Mouse (Mus musculus) stomach, embryonic 15.5 days (tissue): Measurements from ENCODE around the gene Gast. TPM values are rescaled to one million over a fixed set of nuclear protein-coding genes. Genes with fewer than 3 reads are reported as not detected.
A peak's percentile ranks its signal among the peaks of the same experiment; 100 is the strongest.

Source experiments
- ATAC-seq: fragments of 200-750 bp; cut with Nextera tagmentation; 2 replicates; pipeline ENCODE4 v1.8.0; 2017; ENCODE audit warnings: low read depth, moderate number of reproducible peaks, moderate TSS enrichment; ENCODE audit not compliant: insufficient read depth, low FRiP score
- H3K27ac ChIP-seq: fragments of 300-500 bp; sonication (generic); 2 replicates; pipeline ENCODE4 v1.5.1; 2015; ENCODE audit warnings: mild to moderate bottlenecking, inconsistent platforms
- H3K27me3 ChIP-seq: fragments of 300-500 bp; sonication (generic); replicated peaks from 2 replicates; pipeline ENCODE4 v1.6.1; 2015; ENCODE audit warnings: inconsistent platforms
- H3K36me3 ChIP-seq: fragments of 300-500 bp; sonication (generic); 2 replicates; pipeline ENCODE4 v1.6.1; 2015; ENCODE audit warnings: inconsistent platforms
- H3K4me1 ChIP-seq: fragments of 300-500 bp; sonication (generic); 2 replicates; pipeline ENCODE4 v1.6.1; 2015; ENCODE audit warnings: inconsistent platforms
- H3K4me2 ChIP-seq: fragments of 300-500 bp; sonication (generic); 2 replicates; pipeline ENCODE4 v1.6.1; 2015; ENCODE audit warnings: mild to moderate bottlenecking, inconsistent platforms
- H3K4me3 ChIP-seq: fragments of 300-500 bp; sonication (generic); replicated peaks from 2 replicates; pipeline ENCODE4 v1.5.1; 2015; ENCODE audit warnings: inconsistent platforms
- H3K9ac ChIP-seq: fragments of 300-500 bp; sonication (generic); 2 replicates; pipeline ENCODE4 v1.6.1; 2015; ENCODE audit warnings: inconsistent platforms
- H3K9me3 ChIP-seq: fragments of 300-500 bp; sonication (generic); 2 replicates; pipeline ENCODE4 v1.6.1; 2016; ENCODE audit warnings: inconsistent platforms
- WGBS: fragments of 180-500 bp; shearing (Covaris S2); methylation state at CpG from one replicate; pipeline ENCODE4 v1.1.7; 2015; 5-methylcytosine and 5-hydroxymethylcytosine counted together
- polyA plus RNA-seq: library from polyadenylated mRNA; unstranded; fragments of >200 nt; fragmentation: Nextera tagmentation; extraction: Ambion mirVana; gene quantifications from 2 replicates; pipeline ENCODE4 v1.2.1, GENCODE M21; 2015

Gast gene
- 15.1 and 16.3 TPM in 2 replicates for polyA plus RNA-seq

GRCm38 (mm10) chr11:100333944-100334457 lies at the start of gene Gast:
Gene Gast, plus strand, starts transcription at chr11:100334407.
- Histone ChIP-seq H3K4me2 (no peak within 1 kb of the TSS), H3K9me3 (no peaks in the 10 kb centered on the region), H3K4me3 (no peak within 1 kb of the TSS), H3K27ac (no peak within 1 kb of the TSS), H3K9ac (no peak within 1 kb of the TSS), H3K4me1 (peaks cover 4% of the 10 kb centered on the region; the same call in 1 of the 2 replicates), H3K36me3 (no peaks in the 10 kb centered on the region), H3K27me3 (no peaks in the 10 kb centered on the region)
- ATAC-seq = no peak
- 68% methylated on average over 6 of the region's 6 CpGs for WGBS

- 77% methylated on average over 4 of the region's 4 CpGs for WGBS
- no peaks in the 10 kb centered on the region for H3K36me3 ChIP-seq
- no peak for ATAC-seq
- H3K4me3 ChIP-seq = no peak overlapping the region
- peak overlapping the region; percentile 93 for H3K27ac ChIP-seq
- H3K27me3 ChIP-seq = no peaks in the 10 kb centered on the region
- no peak overlapping the region for H3K4me2 ChIP-seq
- H3K9ac ChIP-seq = no peak overlapping the region
- no peaks in the 10 kb centered on the region for H3K9me3 ChIP-seq
- H3K4me1 ChIP-seq = peaks cover 23% of the 10 kb centered on the region
Measured at GRCm38 (mm10) chr11:100284988-100285387, 49.2 kb upstream of the Gast start.

GRCm38 (mm10) chr11:100287024-100287423 lies 47.2 kb upstream of the Gast start:
- 36% methylated on average over 10 of the region's 10 CpGs for WGBS
- Histone ChIP-seq H3K9ac (no peak overlapping the region), H3K9me3 (no peaks in the 10 kb centered on the region), H3K4me1 (peaks cover 30% of the 10 kb centered on the region), H3K27me3 (no peaks in the 10 kb centered on the region), H3K4me3 (no peak overlapping the region), H3K4me2 (no peak overlapping the region), H3K36me3 (no peaks in the 10 kb centered on the region), H3K27ac (peak overlapping the region; percentile 93)
- peak; percentile 88 for ATAC-seq

GRCm38 (mm10) chr11:100288942-100289341 lies 45.3 kb upstream of the Gast start:
- Histone ChIP-seq H3K27ac (peak overlapping the region; percentile 93), H3K27me3 (no peaks in the 10 kb centered on the region), H3K36me3 (no peaks in the 10 kb centered on the region), H3K4me3 (no peak overlapping the region), H3K9ac (no peak overlapping the region), H3K4me1 (peaks cover 30% of the 10 kb centered on the region), H3K9me3 (no peaks in the 10 kb centered on the region), H3K4me2 (no peak overlapping the region)
- peak; percentile 33 for ATAC-seq
- 53% methylated on average over 6 of the region's 6 CpGs for WGBS

GRCm38 (mm10) chr11:100290235-100290634 lies 44.0 kb upstream of the Gast start:
- H3K4me1 ChIP-seq = peaks cover 30% of the 10 kb centered on the region
- H3K27ac ChIP-seq = peak overlapping the region; percentile 93
- WGBS = 29% methylated on average over 5 of the region's 5 CpGs
- no peaks in the 10 kb centered on the region for H3K27me3 ChIP-seq
- H3K9ac ChIP-seq = no peak overlapping the region
- H3K9me3 ChIP-seq = no peaks in the 10 kb centered on the region
- no peak overlapping the region for H3K4me3 ChIP-seq
- no peak overlapping the region for H3K4me2 ChIP-seq
- no peaks in the 10 kb centered on the region for H3K36me3 ChIP-seq
- no peak for ATAC-seq

- Histone ChIP-seq H3K4me1 (peaks cover 21% of the 10 kb centered on the region), H3K27ac (no peak overlapping the region), H3K4me2 (no peak overlapping the region), H3K9ac (no peak overlapping the region), H3K4me3 (no peak overlapping the region), H3K27me3 (no peaks in the 10 kb centered on the region), H3K36me3 (no peaks in the 10 kb centered on the region), H3K9me3 (no peaks in the 10 kb centered on the region)
- no peak for ATAC-seq
- 65% methylated on average over 6 of the region's 6 CpGs for WGBS
Measured at GRCm38 (mm10) chr11:100292884-100293283, 41.3 kb upstream of the Gast start.

DNA sequence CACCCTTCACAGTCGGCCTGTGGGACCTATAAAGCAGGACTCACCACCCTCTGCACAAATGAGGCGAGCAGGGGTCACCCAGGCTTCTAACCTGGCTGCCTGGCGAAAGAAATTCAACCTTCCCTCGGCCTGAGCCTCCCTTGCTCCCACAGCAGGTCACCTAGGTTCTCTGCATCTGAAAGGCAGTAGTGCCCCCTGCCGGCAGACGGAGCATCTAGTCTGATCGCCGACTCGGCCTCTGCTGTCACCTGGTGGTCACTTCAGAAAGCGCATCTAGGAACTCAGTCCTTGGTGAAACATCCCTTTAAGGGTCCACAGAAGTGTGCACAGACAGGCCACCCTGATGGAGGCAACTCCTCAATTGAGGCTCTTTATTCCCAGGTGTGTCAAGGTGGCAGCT lies 38.9 kb upstream of the Gast start:
- Histone ChIP-seq H3K27ac (no peak overlapping the region), H3K9me3 (no peaks in the 10 kb centered on the region), H3K4me2 (no peak overlapping the region), H3K4me1 (peaks cover 11% of the 10 kb centered on the region), H3K36me3 (no peaks in the 10 kb centered on the region), H3K9ac (no peak overlapping the region), H3K4me3 (no peak overlapping the region), H3K27me3 (no peaks in the 10 kb centered on the region)
- ATAC-seq = 0 out of 2 replicates have a peak, but pooled peaks have one; percentile 33
- 4% methylated on average over 10 of the region's 10 CpGs for WGBS

GRCm38 (mm10) chr11:100297801-100298200 lies 36.4 kb upstream of the Gast start:
- Histone ChIP-seq H3K4me2 (peak overlapping the region; percentile 47), H3K9me3 (no peaks in the 10 kb centered on the region), H3K27ac (no peak overlapping the region), H3K4me1 (peaks cover 6% of the 10 kb centered on the region; the same call in 1 of the 2 replicates), H3K9ac (no peak overlapping the region; the same call in 1 of the 2 replicates), H3K27me3 (no peaks in the 10 kb centered on the region), H3K36me3 (no peaks in the 10 kb centered on the region), H3K4me3 (0 out of 2 replicates have a peak overlapping the region, but pooled peaks have one; percentile 4)
- WGBS = 24% methylated on average over 5 of the region's 5 CpGs
- no peak for ATAC-seq

- 0 out of 2 replicates have a peak overlapping the region, but pooled peaks have one; percentile 4 for H3K4me3 ChIP-seq
- H3K27me3 ChIP-seq = no peaks in the 10 kb centered on the region
- WGBS = 18% methylated on average over 18 of the region's 18 CpGs
- no peaks in the 10 kb centered on the region for H3K36me3 ChIP-seq
- no peak overlapping the region; the same call in 1 of the 2 replicates for H3K9ac ChIP-seq
- H3K4me1 ChIP-seq = peaks cover 6% of the 10 kb centered on the region; the same call in 1 of the 2 replicates
- peak overlapping the region; percentile 47 for H3K4me2 ChIP-seq
- H3K27ac ChIP-seq = no peak overlapping the region
- ATAC-seq = no peak
- H3K9me3 ChIP-seq = no peaks in the 10 kb centered on the region
Measured at GRCm38 (mm10) chr11:100298274-100299036, 35.8 kb upstream of the Gast start.

- 8% methylated on average over 5 of the region's 5 CpGs for WGBS
- Histone ChIP-seq H3K36me3 (no peaks in the 10 kb centered on the region), H3K4me3 (no peak overlapping the region), H3K27me3 (no peaks in the 10 kb centered on the region), H3K4me2 (no peak overlapping the region), H3K27ac (no peak overlapping the region), H3K4me1 (peaks cover 6% of the 10 kb centered on the region; the same call in 1 of the 2 replicates), H3K9me3 (no peaks in the 10 kb centered on the region), H3K9ac (no peak overlapping the region)
- ATAC-seq = no peak
Measured at GRCm38 (mm10) chr11:100300293-100300692, 33.9 kb upstream of the Gast start.

DNA sequence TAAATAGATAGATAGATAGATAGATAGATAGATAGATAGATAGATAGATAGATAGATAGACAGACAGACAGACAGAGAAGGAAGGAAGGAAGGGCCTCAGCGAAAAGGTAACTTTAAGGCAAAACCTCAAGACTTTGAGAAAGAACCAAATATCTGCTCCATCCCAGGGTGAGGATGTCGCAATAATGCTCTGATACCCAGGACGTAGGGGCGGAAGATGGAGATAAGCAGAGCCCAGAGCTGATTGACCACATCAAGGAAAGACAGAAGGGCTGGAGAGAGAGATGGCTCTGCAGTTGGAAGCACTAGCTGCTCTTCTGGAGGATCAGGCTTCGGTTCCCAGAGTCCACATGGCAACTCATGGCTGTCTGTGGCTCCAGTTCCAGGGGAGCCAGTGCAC lies 32.9 kb upstream of the Gast start:
- WGBS = 80% methylated on average over 5 of the region's 5 CpGs
- ATAC-seq = no peak
- Histone ChIP-seq H3K27ac (no peak overlapping the region), H3K36me3 (no peaks in the 10 kb centered on the region), H3K4me2 (no peak overlapping the region), H3K4me3 (no peak overlapping the region), H3K27me3 (no peaks in the 10 kb centered on the region), H3K9ac (no peak overlapping the region), H3K9me3 (no peaks in the 10 kb centered on the region), H3K4me1 (peaks cover 6% of the 10 kb centered on the region; the same call in 1 of the 2 replicates)

DNA sequence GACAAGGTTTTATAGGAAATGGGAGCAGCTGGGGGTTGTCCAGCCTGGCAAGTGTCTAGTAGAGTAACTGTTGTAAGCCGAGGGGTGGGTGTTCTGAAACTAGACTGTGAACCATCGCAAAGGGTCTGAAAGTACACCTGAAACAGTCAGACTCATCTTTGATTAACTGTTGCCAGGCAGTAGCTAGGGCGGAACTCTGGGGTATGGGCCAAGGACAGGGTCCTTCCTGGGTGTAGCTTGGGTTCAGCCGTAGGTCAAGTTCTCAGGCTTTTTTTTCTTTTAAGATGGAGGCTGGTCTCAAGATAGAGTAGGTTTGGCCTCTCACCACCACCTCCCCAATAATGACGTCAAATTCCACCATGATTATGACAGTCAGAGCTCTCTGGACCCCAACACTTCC lies 26.3 kb upstream of the Gast start:
- Histone ChIP-seq H3K9me3 (no peaks in the 10 kb centered on the region), H3K27me3 (no peaks in the 10 kb centered on the region), H3K4me1 (no peaks in the 10 kb centered on the region), H3K27ac (no peak overlapping the region), H3K4me2 (no peak overlapping the region), H3K4me3 (no peak overlapping the region), H3K36me3 (no peaks in the 10 kb centered on the region), H3K9ac (no peak overlapping the region)
- ATAC-seq = no peak
- WGBS = 81% methylated on average over 5 of the region's 5 CpGs
